Mouse (Mus musculus) embryo, embryonic 10 days (tissue): ENCODE data around the gene Gadl1.
"Not testable (repeated sequence)": the region's sequence is repeated elsewhere in the genome, so short reads cannot be mapped to it uniquely, and the experiment has no call there.

Experiments
- DNase-seq: peaks from one replicate; pipeline ENCODE4 v3.0.0-alpha.2; 2015; ENCODE audit warnings: low spot score

The Gadl1 gene

GRCm38 (mm10) chr9:116029076-116029475, 119.8 kb downstream of the Gadl1 start:
- no peak for DNase-seq

- DNase-seq, result peak; percentile 14
Measured at GRCm38 (mm10) chr9:116032711-116033110, 123.5 kb downstream of the Gadl1 start.

GRCm38 (mm10) chr9:116038275-116038674, 129.0 kb downstream of the Gadl1 start:
- DNase-seq, result no peak

- DNase-seq, result no peak
Measured at GRCm38 (mm10) chr9:116039981-116040380, 130.7 kb downstream of the Gadl1 start.

DNA sequence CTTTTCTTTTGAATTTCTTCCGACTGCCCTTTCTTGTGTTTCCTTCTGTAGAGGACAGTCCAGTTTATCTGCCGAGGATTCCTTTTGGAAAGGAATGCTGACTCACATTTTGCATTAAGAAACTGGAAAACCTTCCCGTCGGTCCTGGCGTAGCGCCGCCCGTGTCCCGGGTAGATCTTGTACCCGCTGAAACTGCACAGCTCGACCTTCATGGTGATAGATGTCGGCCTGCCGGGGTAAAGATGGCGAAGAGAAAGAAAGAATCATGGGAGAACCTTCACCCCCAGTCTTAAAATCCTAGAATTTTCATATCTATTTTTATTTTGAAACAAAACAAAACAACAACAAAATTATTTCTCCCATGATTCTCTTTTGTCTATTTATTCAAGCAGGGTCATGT, 131.6 kb downstream of the Gadl1 start:
- not testable (repeated sequence) for DNase-seq

DNA sequence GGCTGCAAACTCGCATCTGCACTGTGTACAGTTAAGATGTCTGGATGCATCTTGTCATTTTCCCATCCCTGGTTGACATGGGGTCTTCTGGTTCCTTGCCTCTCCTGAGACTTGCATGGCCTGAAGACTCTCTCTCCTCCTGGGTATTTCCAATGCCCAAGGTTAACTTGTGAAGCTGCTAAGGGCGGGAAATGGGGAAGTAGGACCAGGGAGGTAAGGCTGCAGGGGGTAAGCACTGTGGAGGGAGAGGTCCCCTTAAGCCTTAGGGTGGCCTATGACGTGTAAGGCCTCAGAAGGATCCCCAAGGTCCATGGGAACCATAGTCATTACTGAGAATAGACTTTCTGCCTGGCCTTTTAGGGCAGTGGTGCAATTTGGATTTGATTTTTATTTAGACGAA, 132.1 kb downstream of the Gadl1 start:
- no peak for DNase-seq

DNA sequence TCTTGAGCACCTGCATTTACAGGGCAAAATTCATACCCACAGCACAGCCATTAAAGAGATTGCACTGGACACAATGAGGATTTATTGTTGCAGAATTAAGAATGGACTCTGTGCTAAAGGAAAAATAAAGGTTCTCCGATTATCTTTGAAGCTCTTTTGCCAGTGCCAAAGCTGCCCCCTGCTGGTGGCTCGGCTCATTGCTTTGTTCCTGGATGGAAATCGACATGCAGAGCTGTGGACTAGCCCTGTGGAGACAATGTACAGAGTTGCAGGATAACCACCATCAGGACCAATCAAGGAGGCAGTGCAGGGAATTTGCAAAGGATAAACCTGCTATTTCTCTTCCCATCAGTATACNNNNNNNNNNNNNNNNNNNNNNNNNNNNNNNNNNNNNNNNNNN, 132.5 kb downstream of the Gadl1 start:
- DNase-seq, result peak; percentile 84

GRCm38 (mm10) chr9:116049985-116050384, 140.7 kb downstream of the Gadl1 start:
- no peak for DNase-seq

- no peak for DNase-seq
Measured at GRCm38 (mm10) chr9:116053976-116054375, 144.7 kb downstream of the Gadl1 start.

GRCm38 (mm10) chr9:116058475-116058874, 149.2 kb downstream of the Gadl1 start:
- no peak for DNase-seq

GRCm38 (mm10) chr9:116059156-116059555, 149.9 kb downstream of the Gadl1 start:
- DNase-seq, result no peak

GRCm38 (mm10) chr9:116060691-116061090, 151.4 kb downstream of the Gadl1 start:
- DNase-seq, result peak; percentile 51

GRCm38 (mm10) chr9:116064774-116065173, 155.5 kb downstream of the Gadl1 start:
- DNase-seq, result no peak

- DNase-seq, result not testable (repeated sequence)
Measured at GRCm38 (mm10) chr9:116071561-116071960, 162.3 kb downstream of the Gadl1 start.

GRCm38 (mm10) chr9:116076163-116076562, 166.9 kb downstream of the Gadl1 start:
- no peak for DNase-seq

- no peak for DNase-seq
Measured at GRCm38 (mm10) chr9:116076946-116077345, 167.7 kb downstream of the Gadl1 start.

GRCm38 (mm10) chr9:116077419-116077818, 168.2 kb downstream of the Gadl1 start:
- no peak for DNase-seq

- DNase-seq, result no peak
Measured at GRCm38 (mm10) chr9:116081781-116082180, 172.5 kb downstream of the Gadl1 start.

DNA sequence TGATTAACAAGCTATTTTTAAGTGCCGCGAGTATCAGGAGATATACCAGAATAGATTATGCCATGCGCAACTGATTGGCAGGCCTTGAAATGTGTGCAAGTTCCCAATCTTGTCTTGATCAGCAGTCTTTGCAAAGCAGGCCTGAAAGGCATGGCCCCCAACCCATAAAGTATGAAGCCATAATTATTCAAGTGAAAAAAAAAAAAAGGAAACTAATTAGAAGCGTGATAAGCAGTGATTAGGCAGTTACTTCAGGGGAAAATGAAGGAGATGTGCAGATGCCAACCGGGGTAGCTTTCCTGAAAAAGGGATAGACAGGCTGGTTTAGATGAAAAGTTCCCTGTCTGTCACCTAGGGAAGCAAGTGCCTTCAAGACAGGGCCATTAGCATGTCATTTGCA, 174.0 kb downstream of the Gadl1 start:
- DNase-seq, result no peak

DNA sequence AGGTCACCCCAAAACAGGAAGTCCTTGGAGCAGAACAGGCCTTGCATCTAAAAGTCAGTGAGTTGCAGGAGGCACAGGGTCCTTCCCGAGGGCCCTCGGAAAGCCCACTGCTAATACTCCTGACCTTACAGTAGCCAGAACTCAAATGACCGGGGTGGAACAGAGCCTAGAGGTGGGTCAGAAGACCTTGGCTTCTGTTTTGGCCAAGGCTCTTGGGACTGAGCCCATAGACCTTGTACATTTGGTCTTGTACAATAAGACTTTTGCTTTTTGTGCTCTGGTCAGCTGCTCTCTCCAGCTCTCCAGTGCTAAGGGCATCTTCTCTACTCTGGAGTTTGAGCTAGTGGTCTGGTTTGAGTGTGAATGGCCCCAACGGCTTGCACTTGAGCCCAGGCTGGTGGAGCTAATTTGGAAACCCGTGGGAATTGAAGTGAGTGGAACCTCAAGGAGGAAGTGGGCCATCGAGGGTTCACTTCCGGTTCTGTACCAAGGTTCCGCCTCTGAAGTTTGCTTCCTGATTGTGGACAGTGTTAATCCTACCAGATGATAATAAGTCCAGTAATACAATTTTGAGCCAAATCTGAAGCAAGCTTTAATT, 174.6 kb downstream of the Gadl1 start:
- DNase-seq, result no peak

DNA sequence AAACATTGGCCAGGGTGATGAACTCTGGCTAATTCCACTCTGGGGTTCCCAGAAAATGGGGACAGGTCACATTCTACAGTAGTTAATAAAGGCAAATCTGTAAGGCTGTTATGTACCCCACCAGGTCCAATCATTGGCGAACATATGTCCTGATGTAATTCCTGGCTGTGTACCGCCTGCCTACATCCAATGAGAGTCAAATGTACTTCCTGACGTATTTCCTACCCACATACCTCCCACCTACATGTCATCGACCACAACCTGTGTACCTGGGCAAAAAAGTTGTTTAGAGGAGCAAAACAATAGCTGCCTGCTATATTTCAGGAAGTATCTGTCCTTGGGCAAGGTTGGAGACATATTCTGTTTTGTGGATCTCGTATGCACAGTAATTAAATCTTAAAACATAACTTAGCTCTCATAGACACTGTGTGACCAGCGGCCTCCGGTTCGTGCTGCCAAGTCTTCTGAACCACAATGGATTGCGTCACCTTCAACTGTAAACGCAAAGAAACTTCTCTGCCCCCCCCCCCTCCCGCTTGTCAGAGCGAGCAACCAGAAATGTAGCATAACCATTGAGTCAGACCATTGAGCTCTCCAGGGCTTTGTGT, 175.2 kb downstream of the Gadl1 start:
- DNase-seq, result no peak

DNA sequence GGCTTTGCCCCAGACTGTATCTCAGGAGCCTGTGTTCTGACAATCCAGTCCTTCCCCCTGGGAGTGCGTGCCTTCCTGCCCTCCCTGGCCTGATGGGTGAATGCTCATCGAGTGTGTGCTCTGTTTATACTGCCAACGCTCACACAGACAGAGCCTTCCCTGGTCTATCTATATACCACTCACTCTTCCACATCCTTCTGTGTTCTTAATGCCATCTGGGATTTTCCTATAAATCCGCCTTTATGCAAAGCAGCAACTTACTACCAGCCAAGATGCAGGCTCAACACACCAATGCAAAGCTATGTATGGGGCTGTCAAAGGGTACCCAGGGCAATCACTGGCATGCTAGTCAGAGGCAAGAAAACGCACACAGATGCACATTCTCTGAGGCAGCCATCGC, 176.7 kb downstream of the Gadl1 start:
- no peak for DNase-seq

DNA sequence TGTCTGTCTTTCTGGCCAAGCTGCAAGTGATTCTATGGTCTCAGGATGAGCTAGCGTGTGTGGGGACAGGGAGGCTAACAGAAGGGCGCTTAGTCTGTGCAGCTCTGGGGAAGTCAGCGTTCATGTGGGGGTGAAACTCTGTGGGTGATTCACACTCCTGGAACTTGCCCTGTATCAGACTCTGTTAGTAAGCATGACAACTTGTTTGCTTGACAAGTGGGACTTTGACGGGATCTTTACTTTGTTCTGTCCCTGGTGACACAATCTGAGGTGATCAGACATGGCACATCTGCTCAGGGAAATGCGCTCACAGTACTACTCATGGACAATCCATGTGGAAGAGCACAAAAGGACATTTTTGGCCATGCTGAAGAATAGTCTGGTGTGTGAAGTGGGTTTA, 178.0 kb downstream of the Gadl1 start:
- DNase-seq, result no peak

DNA sequence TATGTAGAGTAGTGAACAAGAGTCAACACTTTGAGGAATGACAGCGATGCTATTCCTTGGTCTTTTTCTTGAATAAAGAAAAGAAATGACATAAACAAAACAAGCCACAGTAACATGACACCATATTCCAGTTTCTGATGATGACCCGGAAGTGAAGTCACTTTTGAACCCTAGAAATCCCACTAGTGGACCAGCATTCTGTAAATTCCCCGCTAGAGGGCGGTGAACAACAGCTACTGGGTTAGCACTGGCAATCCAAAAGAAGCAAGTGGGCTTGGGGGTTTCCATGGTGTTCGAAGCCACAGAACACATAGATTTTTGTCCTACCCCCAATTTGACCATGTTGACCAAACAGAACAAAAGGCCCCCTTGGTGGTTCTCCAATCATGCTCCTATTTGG, 178.6 kb downstream of the Gadl1 start:
- peak; percentile 80 for DNase-seq
